Mouse (Mus musculus) heart, embryonic 10.5 days (tissue): Measurements from ENCODE around the gene Pwp1. TPM values are rescaled to one million over a fixed set of nuclear protein-coding genes. Genes with fewer than 3 reads are reported as not detected.
A peak's percentile ranks its signal among the peaks of the same experiment; 100 is the strongest.

Experiments used
- DNase-seq: peaks from one replicate; pipeline ENCODE4 v3.0.0-alpha.2; 2017; ENCODE audit warnings: low spot score
- H3K27ac ChIP-seq: fragments of 300-500 bp; sonication (generic); 2 replicates; pipeline ENCODE4 v1.5.1; 2016; ENCODE audit warnings: mild to moderate bottlenecking
- H3K27me3 ChIP-seq: fragments of 300-500 bp; sonication (generic); 2 replicates; pipeline ENCODE4 v1.6.1; 2016; ENCODE audit warnings: mild to moderate bottlenecking; ENCODE audit not compliant: poor library complexity, insufficient read depth, severe bottlenecking
- H3K36me3 ChIP-seq: fragments of 300-500 bp; sonication (generic); 2 replicates; pipeline ENCODE4 v1.6.1; 2016; ENCODE audit warnings: mild to moderate bottlenecking, moderate library complexity
- H3K4me1 ChIP-seq: fragments of 300-500 bp; sonication (generic); 2 replicates; pipeline ENCODE4 v1.6.1; 2016; ENCODE audit warnings: mild to moderate bottlenecking
- H3K4me3 ChIP-seq: fragments of 300-500 bp; sonication (generic); 2 replicates; pipeline ENCODE4 v1.5.1; 2016; ENCODE audit warnings: mild to moderate bottlenecking, moderate library complexity
- H3K9me3 ChIP-seq: fragments of 300-500 bp; sonication (generic); 2 replicates; pipeline ENCODE4 v1.6.1; 2016; ENCODE audit warnings: mild to moderate bottlenecking, moderate library complexity
- WGBS: fragments of 180-500 bp; shearing (Covaris S2); methylation state at CpG from one replicate; pipeline ENCODE4 v1.1.7; 2016; 5-methylcytosine and 5-hydroxymethylcytosine counted together
- polyA plus RNA-seq: library from polyadenylated mRNA; unstranded; fragments of >200 nt; fragmentation: Nextera tagmentation; extraction: Ambion mirVana; gene quantifications from 2 replicates; pipeline ENCODE4 v1.2.1, GENCODE M21; 2016

Pwp1 gene
- polyA plus RNA-seq, 1 experiment from 2014 or later: 83.7 TPM

GRCm38 (mm10) chr10:85927676-85928445, 98.6 kb downstream of the Pwp1 start, which contains the start of gene Ascl4:
TSS of gene Ascl4 (plus strand) at chr10:85927681.
- H3K9me3 ChIP-seq: no peaks in the 10 kb centered on the region
- 2% methylated on average over 23 of the region's 23 CpGs for WGBS
- peak within 1 kb of the TSS; percentile 67 for H3K4me3 ChIP-seq
- H3K36me3 ChIP-seq: no peaks in the 10 kb centered on the region
- peaks cover 33% of the 10 kb centered on the region for H3K27me3 ChIP-seq
- peak within 1 kb of the TSS; percentile 52; the same call in 1 of the 2 replicates for H3K27ac ChIP-seq
- DNase-seq: no peak
- peaks cover 12% of the 10 kb centered on the region for H3K4me1 ChIP-seq

- DNase-seq: no peak
- Histone ChIP-seq H3K4me1 (peaks cover 12% of the 10 kb centered on the region), H3K36me3 (no peaks in the 10 kb centered on the region), H3K4me3 (peak overlapping the region; percentile 67), H3K27ac (peak overlapping the region; percentile 52; the same call in 1 of the 2 replicates), H3K9me3 (no peaks in the 10 kb centered on the region), H3K27me3 (peaks cover 33% of the 10 kb centered on the region)
- 2% methylated on average over 63 of the region's 63 CpGs for WGBS
These were observed 99.4 kb downstream of the Pwp1 start for GRCm38 (mm10) chr10:85928499-85929207.

- Histone ChIP-seq H3K4me3 (no peak overlapping the region), H3K4me1 (peaks cover 12% of the 10 kb centered on the region), H3K27ac (no peak overlapping the region), H3K36me3 (no peaks in the 10 kb centered on the region), H3K9me3 (no peaks in the 10 kb centered on the region), H3K27me3 (peaks cover 33% of the 10 kb centered on the region)
- WGBS: 58% methylated on average over 11 of the region's 11 CpGs
- no peak for DNase-seq
These were observed 99.9 kb downstream of the Pwp1 start for GRCm38 (mm10) chr10:85929208-85929591.

- 83% methylated on average over 11 of the region's 11 CpGs for WGBS
- no peak for DNase-seq
- Histone ChIP-seq H3K27me3 (peaks cover 33% of the 10 kb centered on the region), H3K27ac (no peak overlapping the region), H3K36me3 (no peaks in the 10 kb centered on the region), H3K9me3 (no peaks in the 10 kb centered on the region), H3K4me3 (no peak overlapping the region), H3K4me1 (peaks cover 12% of the 10 kb centered on the region)
These were observed 100.7 kb downstream of the Pwp1 start for GRCm38 (mm10) chr10:85929962-85930361.

DNA sequence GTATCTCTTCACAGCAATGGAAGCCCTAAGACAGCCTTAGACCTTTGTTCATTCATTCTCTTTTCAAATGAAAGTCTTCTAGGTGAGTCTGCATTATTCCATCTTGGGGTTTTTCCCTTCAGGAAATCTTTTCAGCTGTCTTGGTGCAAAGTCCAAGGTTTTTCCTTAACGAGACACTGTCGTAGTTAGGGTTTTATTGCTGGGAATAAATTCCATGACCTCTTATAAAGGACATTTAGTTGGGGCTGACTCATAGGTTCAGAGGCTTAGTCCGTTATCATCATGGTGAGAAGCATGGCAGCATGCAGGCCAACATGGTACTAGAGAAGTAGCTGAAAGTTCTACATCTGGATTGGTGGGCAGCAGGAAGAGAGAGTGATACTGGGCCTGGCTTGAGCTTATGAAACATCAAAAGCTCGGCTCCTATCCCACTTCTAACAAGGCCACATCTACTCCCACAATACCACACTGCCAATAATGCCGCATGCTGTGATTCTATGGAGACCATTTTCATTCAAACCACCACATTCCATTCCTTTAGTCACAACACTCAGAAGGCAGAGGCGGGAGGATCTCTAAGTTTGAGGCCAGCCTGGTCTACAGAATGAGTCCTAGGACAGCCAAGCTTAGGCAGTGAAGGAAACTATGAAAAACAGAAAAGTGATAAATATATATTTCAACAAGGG, 107.1 kb downstream of the Pwp1 start:
- no peaks in the 10 kb centered on the region for H3K27me3 ChIP-seq
- H3K36me3 ChIP-seq: peaks cover 62% of the 10 kb centered on the region
- no peaks in the 10 kb centered on the region for H3K9me3 ChIP-seq
- no peak overlapping the region for H3K27ac ChIP-seq
- H3K4me1 ChIP-seq: no peaks in the 10 kb centered on the region
- WGBS: 92% methylated on average over 6 of the region's 6 CpGs
- no peak for DNase-seq
- no peak overlapping the region for H3K4me3 ChIP-seq

Other genes with a start within 250 kb of the Pwp1 start
- 15.3 and 21.5 TPM in 2 replicates for gene Prdm4, start 87.6 kb downstream of the Pwp1 start, polyA plus RNA-seq
- 0.34 TPM in 1 of 2 replicates, not detected in the other for gene Ascl4, start 98.2 kb downstream of the Pwp1 start, polyA plus RNA-seq
- 155 and 179 TPM in 2 replicates for gene Rtcb, start 128.3 kb downstream of the Pwp1 start, polyA plus RNA-seq
- gene Bpifc, start 182.4 kb downstream of the Pwp1 start, polyA plus RNA-seq: 0.13 TPM in 1 of 2 replicates, not detected in the other
- gene Fbxo7, start 192.5 kb downstream of the Pwp1 start, polyA plus RNA-seq: 22.5 and 28.1 TPM in 2 replicates